Mouse (Mus musculus) embryonic facial prominence, embryonic 15.5 days (tissue): ENCODE results near the gene Slc4a10. TPM values are rescaled to one million over a fixed set of nuclear protein-coding genes. Genes with fewer than 3 reads are reported as not detected.

ENCODE experiments used
- ATAC-seq: fragments of 200-750 bp; cut with Nextera tagmentation; 2 replicates; pipeline ENCODE4 v1.8.0; 2017; ENCODE audit warnings: low read depth, moderate TSS enrichment; ENCODE audit not compliant: insufficient number of reproducible peaks, low FRiP score, low TSS enrichment
- H3K27ac ChIP-seq: fragments of 300-500 bp; sonication (generic); replicated peaks from 2 replicates; pipeline ENCODE4 v1.5.1; 2015; ENCODE audit warnings: mild to moderate bottlenecking, inconsistent platforms
- H3K27me3 ChIP-seq: fragments of 300-500 bp; sonication (generic); 2 replicates; pipeline ENCODE4 v1.6.1; 2015; ENCODE audit warnings: inconsistent platforms
- H3K36me3 ChIP-seq: fragments of 300-500 bp; sonication (generic); 2 replicates; pipeline ENCODE4 v1.6.1; 2015; ENCODE audit warnings: mild to moderate bottlenecking, inconsistent platforms
- H3K4me1 ChIP-seq: fragments of 300-500 bp; sonication (generic); 2 replicates; pipeline ENCODE4 v1.6.1; 2015; ENCODE audit warnings: inconsistent platforms
- H3K4me2 ChIP-seq: fragments of 300-500 bp; sonication (generic); replicated peaks from 2 replicates; pipeline ENCODE4 v1.6.1; 2015; ENCODE audit warnings: mild to moderate bottlenecking, inconsistent platforms
- H3K4me3 ChIP-seq: fragments of 300-500 bp; sonication (generic); replicated peaks from 2 replicates; pipeline ENCODE4 v1.5.1; 2015; ENCODE audit warnings: mild to moderate bottlenecking, inconsistent platforms
- H3K9ac ChIP-seq: fragments of 300-500 bp; sonication (generic); 2 replicates; pipeline ENCODE4 v1.6.1; 2015; ENCODE audit warnings: inconsistent platforms
- H3K9me3 ChIP-seq: fragments of 300-500 bp; sonication (generic); replicated peaks from 2 replicates; pipeline ENCODE4 v1.6.1; 2016; ENCODE audit warnings: inconsistent platforms
- WGBS: fragments of 180-500 bp; shearing (Covaris S2); methylation state at CpG from one replicate; pipeline ENCODE4 v1.1.7; 2015; 5-methylcytosine and 5-hydroxymethylcytosine counted together
- polyA plus RNA-seq: library from polyadenylated mRNA; unstranded; fragments of >200 nt; fragmentation: Nextera tagmentation; extraction: Ambion mirVana; gene quantifications from 2 replicates; pipeline ENCODE4 v1.2.1, GENCODE M21; 2015

Gene Slc4a10
- polyA plus RNA-seq, 1 experiment from 2014 or later = 0.57 TPM

DNA sequence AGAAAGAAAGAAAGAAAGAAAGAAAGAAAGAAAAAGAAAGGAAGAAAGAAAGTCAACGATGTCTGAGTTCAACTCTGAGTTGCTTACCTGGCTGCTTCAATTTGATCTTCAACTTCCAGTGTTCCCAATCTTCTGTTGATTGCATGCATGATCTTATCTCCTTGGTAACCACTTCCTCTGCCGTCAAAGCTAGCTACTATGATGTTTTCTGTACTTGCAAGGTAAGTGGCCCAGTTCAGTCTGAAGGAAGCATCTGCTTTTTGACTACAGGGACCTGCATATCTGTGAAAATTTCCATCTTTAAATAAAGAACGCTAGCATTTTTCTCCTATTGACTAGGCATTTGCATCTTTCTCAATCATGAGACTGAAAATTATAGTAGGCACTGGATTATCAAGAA lies 305.8 kb downstream of the Slc4a10 start:
- Histone ChIP-seq H3K27me3 (no peaks in the 10 kb centered on the region), H3K9me3 (no peaks in the 10 kb centered on the region), H3K27ac (no peak overlapping the region), H3K9ac (no peak overlapping the region), H3K4me1 (no peaks in the 10 kb centered on the region), H3K36me3 (no peaks in the 10 kb centered on the region), H3K4me3 (no peak overlapping the region), H3K4me2 (no peak overlapping the region)
- ATAC-seq = no peak
- 62% methylated on average over 3 of the region's 3 CpGs for WGBS

DNA sequence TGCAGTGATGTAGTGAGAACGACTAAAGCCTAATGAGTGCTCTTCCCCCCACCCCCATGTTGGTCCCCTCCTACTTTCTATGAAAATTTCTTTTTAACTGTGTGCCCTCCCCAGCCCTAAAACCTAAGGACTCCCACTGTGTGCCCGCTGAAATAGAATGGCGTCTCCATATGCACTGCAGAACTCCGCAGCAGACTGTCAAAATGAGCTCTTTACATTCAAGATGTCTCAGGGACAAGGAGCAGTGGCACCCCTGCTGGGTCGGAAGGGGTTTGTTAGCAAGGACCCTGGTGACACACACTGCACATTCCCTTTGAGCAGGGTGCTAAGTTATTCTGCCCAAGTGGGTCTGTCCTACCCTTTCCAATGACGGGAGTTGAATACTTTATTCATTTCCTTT lies 309.5 kb downstream of the Slc4a10 start:
- WGBS = 55% methylated on average over 6 of the region's 6 CpGs
- no peak overlapping the region for H3K4me2 ChIP-seq
- no peaks in the 10 kb centered on the region for H3K36me3 ChIP-seq
- H3K4me3 ChIP-seq = no peak overlapping the region
- no peaks in the 10 kb centered on the region for H3K9me3 ChIP-seq
- no peak overlapping the region for H3K9ac ChIP-seq
- ATAC-seq = no peak
- H3K27ac ChIP-seq = no peak overlapping the region
- no peaks in the 10 kb centered on the region for H3K27me3 ChIP-seq
- H3K4me1 ChIP-seq = no peaks in the 10 kb centered on the region

DNA sequence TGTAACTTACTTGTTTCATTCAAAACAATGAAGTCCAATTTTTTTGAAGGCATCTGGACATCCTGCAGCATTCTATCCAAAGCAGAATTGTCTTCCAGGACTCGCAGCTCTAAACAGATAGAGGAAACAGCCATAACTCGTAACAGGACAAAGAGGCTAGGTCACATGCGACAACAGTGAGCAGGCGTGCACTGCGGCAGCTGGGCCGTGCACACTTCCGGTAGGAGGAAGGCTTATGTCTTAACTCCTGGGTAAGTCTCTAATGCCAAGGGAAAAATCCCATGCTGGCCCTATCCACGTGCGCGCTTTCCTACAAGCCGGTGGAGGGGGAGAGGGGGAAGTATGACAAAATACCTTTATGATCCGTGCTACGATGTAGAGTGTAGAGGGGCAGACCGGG lies 310.3 kb downstream of the Slc4a10 start:
- no peaks in the 10 kb centered on the region for H3K4me1 ChIP-seq
- H3K27ac ChIP-seq = no peak overlapping the region
- no peak overlapping the region for H3K4me2 ChIP-seq
- no peaks in the 10 kb centered on the region for H3K36me3 ChIP-seq
- H3K27me3 ChIP-seq = no peaks in the 10 kb centered on the region
- no peak for ATAC-seq
- H3K4me3 ChIP-seq = no peak overlapping the region
- WGBS = 81% methylated on average over 14 of the region's 14 CpGs
- H3K9me3 ChIP-seq = no peaks in the 10 kb centered on the region
- H3K9ac ChIP-seq = no peak overlapping the region

DNA sequence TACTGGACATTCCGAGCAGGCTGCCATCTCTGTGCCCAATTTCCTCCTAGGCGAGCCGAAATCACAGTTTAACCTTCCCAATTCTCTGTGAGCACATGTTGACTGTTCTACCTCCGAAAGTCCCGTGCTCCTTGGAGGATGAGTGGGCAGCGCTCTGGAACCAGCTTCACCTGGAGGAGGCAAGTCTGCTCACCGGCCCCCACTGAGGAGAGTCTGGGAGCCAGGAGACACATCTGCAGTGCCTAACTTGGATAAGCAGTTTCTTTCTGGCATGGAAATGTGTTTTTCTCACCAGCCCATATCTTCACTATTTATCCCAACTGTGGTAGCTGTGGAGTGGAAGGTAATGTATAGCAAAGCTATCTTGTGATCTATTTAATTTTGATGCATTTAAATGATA lies 311.0 kb downstream of the Slc4a10 start:
- Histone ChIP-seq H3K4me2 (no peak overlapping the region), H3K36me3 (no peaks in the 10 kb centered on the region), H3K27ac (no peak overlapping the region), H3K4me3 (no peak overlapping the region), H3K9ac (no peak overlapping the region), H3K4me1 (no peaks in the 10 kb centered on the region), H3K9me3 (no peaks in the 10 kb centered on the region), H3K27me3 (no peaks in the 10 kb centered on the region)
- no peak for ATAC-seq
- 86% methylated on average over 7 of the region's 7 CpGs for WGBS

DNA sequence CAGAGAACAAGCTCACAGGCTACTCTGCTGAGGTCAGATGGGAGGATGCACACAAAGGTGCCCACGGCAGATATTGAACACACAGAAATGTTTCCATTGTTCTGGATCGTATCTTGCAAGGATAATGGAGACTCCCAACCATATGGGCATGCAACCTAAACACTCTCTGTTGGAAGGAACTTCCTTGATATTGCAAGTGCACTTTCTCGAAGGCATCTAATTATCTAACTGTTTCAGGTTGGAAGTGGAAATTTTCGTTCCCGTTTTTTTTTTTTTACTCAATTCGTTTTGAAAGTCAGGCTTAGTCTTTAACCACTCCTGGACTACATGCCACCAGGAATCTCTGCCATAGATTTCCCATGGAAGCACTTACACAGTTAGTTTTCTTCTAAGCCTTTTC lies 314.6 kb downstream of the Slc4a10 start:
- Histone ChIP-seq H3K9me3 (no peaks in the 10 kb centered on the region), H3K27ac (no peak overlapping the region), H3K4me1 (no peaks in the 10 kb centered on the region), H3K36me3 (no peaks in the 10 kb centered on the region), H3K4me2 (no peak overlapping the region), H3K4me3 (no peak overlapping the region), H3K27me3 (no peaks in the 10 kb centered on the region), H3K9ac (no peak overlapping the region)
- WGBS = 81% methylated on average over 6 of the region's 6 CpGs
- ATAC-seq = no peak

DNA sequence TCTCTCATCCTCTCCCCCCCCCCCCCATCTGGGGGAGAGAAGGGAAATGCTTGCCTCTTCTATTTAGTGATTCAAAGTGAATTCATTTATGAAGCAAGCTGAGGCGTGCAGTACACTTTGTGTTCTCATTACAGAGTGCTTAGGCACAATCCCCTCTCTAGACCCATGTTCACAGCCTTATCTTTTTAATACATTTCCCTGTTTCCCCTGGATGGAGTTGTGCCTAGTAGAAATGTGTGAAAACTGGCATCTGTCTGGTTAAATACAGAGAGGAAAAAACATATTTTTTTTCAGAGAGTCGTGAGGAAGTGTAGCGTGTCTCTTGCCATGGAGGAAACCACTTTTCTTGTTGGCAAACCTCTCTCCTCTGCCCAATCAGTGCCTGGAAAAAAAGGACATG lies 315.3 kb downstream of the Slc4a10 start:
- no peak overlapping the region for H3K4me2 ChIP-seq
- H3K27ac ChIP-seq = no peak overlapping the region
- ATAC-seq = no peak
- no peaks in the 10 kb centered on the region for H3K27me3 ChIP-seq
- H3K36me3 ChIP-seq = no peaks in the 10 kb centered on the region
- no peaks in the 10 kb centered on the region for H3K9me3 ChIP-seq
- H3K9ac ChIP-seq = no peak overlapping the region
- H3K4me1 ChIP-seq = no peaks in the 10 kb centered on the region
- H3K4me3 ChIP-seq = no peak overlapping the region
- 58% methylated on average over 3 of the region's 3 CpGs for WGBS

DNA sequence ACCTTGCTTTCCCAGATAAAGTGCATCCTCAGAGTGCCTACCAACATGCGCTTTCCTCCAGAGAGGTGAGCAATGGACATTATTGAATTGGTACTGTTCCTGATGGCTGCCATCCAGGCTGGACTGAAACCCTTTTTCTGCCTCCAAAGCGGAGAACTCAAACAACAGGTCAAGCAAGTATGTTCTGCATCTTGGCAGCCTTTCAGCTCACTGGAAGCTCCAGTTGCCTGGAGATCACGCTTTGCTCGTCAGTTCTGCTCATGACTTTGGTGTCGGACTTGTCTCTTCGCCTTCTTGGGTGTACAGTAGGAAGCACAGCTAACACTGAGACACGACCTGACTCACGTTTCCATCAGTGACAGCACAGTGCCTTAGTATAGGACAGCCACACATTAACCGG lies 315.9 kb downstream of the Slc4a10 start:
- H3K4me1 ChIP-seq = no peaks in the 10 kb centered on the region
- ATAC-seq = no peak
- no peaks in the 10 kb centered on the region for H3K27me3 ChIP-seq
- H3K9me3 ChIP-seq = no peaks in the 10 kb centered on the region
- no peaks in the 10 kb centered on the region for H3K36me3 ChIP-seq
- no peak overlapping the region for H3K4me3 ChIP-seq
- WGBS = 76% methylated on average over 9 of the region's 9 CpGs
- H3K4me2 ChIP-seq = no peak overlapping the region
- no peak overlapping the region for H3K9ac ChIP-seq
- H3K27ac ChIP-seq = no peak overlapping the region

DNA sequence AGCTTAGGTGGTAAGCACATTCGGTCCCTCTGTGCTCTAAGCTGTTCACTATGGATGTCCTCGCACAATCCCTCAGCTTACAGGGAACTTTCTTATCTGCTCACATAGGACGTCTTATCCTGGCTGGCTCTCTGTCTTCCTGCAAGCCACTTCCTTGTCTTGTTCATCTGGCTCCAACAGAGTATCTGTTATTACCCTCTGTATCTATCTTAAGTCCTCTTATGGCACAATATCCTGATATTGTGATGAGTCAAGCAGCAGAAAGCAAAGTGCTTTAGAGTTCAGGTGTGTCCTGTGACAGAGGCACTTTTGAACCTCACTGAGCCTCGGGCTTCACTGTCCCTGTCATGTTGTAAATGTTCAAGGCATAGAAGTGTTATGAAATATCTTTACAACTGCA lies 317.3 kb downstream of the Slc4a10 start:
- Histone ChIP-seq H3K9ac (no peak overlapping the region), H3K27me3 (no peaks in the 10 kb centered on the region), H3K9me3 (no peaks in the 10 kb centered on the region), H3K4me1 (no peaks in the 10 kb centered on the region), H3K36me3 (no peaks in the 10 kb centered on the region), H3K4me3 (no peak overlapping the region), H3K27ac (no peak overlapping the region), H3K4me2 (no peak overlapping the region)
- ATAC-seq = no peak
- WGBS = 81% methylated on average over 4 of the region's 4 CpGs

DNA sequence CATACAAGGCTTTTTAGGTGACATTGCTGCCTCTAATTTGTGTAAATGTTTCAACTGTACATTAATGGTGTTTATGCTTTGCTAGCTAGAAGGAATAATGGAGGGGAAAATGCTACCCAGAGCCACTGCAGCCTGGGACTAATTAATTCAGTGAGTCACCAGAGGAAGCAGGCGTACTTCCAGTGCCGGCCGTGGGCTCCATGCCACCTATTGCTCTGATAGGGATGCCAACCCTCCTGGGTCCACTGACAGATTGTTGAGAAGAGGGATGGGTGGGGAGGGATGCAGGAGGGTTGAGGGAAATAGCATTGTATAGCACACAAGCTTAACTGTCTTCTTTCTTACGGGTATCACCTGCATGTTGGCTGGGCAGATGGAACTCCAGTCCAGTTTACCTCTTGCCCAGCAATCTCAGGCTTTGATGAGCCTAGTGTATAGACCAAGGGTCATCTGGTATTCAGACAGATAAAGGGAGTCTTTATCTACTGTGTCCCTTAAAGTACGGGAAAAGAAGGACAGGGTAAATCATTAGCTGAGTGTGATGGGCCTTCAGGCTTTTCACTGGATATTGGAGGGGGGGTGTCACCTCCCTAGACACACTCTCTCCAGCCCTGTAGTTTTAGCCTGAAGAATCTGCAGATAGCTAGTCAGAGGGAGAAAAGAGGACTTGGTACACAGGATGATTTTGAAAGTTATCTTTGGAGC lies 322.2 kb downstream of the Slc4a10 start:
- Histone ChIP-seq H3K4me1 (no peaks in the 10 kb centered on the region), H3K4me3 (no peak overlapping the region), H3K4me2 (no peak overlapping the region), H3K27ac (no peak overlapping the region), H3K9ac (no peak overlapping the region), H3K36me3 (no peaks in the 10 kb centered on the region), H3K27me3 (no peaks in the 10 kb centered on the region), H3K9me3 (no peaks in the 10 kb centered on the region)
- no peak for ATAC-seq
- WGBS = 61% methylated on average over 5 of the region's 5 CpGs

DNA sequence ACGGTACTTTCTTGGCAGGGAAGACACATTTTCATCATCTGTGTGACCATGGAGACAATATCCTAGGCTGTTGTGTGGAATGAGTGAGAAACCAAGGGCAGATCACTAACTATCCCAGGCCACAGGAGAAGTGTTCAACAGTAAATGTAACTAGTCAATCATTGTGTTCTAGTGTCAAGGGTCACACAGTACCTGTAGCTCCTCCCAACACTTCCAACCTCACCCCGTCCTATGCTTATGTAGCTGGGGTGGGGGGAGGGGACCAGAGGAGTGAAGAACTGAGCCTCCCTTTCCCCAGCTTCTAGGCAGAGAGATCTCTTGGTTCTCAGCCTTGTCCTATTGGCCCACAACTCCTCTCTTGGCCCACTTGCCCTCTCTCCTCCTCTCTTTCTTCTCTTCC lies 323.8 kb downstream of the Slc4a10 start:
- ATAC-seq = no peak
- no peaks in the 10 kb centered on the region for H3K9me3 ChIP-seq
- WGBS = 65% methylated on average over 2 of the region's 2 CpGs

DNA sequence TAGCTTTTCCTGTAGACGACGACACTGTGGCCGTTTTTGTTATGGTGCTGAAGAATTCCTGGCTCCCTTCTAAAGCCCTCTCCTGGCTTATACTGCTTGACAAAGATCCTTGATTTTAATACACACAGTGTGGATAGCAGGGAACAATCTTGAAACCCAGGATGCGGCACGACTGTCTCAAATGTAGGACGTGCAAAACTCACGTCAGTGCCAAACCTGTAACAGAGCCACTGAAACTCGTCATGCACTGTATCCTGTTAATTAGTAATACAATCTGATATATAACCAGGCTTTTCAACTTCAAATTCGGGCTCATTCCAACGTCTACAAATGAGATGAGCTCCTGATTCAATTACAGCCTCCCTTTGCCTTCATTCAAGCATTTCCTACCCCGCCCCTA lies 327.4 kb downstream of the Slc4a10 start:
- ATAC-seq = no peak
- no peak overlapping the region for H3K27ac ChIP-seq
- H3K4me2 ChIP-seq = no peak overlapping the region
- H3K4me3 ChIP-seq = no peak overlapping the region
- no peaks in the 10 kb centered on the region for H3K36me3 ChIP-seq
- H3K4me1 ChIP-seq = no peaks in the 10 kb centered on the region
- WGBS = 49% methylated on average over 11 of the region's 11 CpGs
- H3K9me3 ChIP-seq = no peaks in the 10 kb centered on the region
- no peak overlapping the region for H3K9ac ChIP-seq
- no peaks in the 10 kb centered on the region for H3K27me3 ChIP-seq

More for the DNA sequence above, 323.8 kb downstream of the Slc4a10 start:
- no peaks in the 10 kb centered on the region for H3K36me3 ChIP-seq
- H3K9ac ChIP-seq = no peak overlapping the region
- no peak overlapping the region for H3K4me2 ChIP-seq
- H3K27me3 ChIP-seq = no peaks in the 10 kb centered on the region
- H3K27ac ChIP-seq = no peak overlapping the region
- H3K4me3 ChIP-seq = no peak overlapping the region
- H3K4me1 ChIP-seq = no peaks in the 10 kb centered on the region
